Mouse (Mus musculus) megakaryocyte, embryonic 14.5 days (primary cell): ENCODE measurements around the gene Grtp1.

ENCODE experiments used
- FLI1 ChIP-seq: IDR thresholded peaks from 2 replicates; pipeline ENCODE4 v1.6.1; 2012; ENCODE audit warnings: low read length, inconsistent platforms, mixed read lengths
- GATA1 ChIP-seq: IDR thresholded peaks from 3 replicates; pipeline ENCODE4 v1.6.1; 2012; ENCODE audit warnings: mixed read lengths, low read length, inconsistent platforms, borderline replicate concordance

DNA sequence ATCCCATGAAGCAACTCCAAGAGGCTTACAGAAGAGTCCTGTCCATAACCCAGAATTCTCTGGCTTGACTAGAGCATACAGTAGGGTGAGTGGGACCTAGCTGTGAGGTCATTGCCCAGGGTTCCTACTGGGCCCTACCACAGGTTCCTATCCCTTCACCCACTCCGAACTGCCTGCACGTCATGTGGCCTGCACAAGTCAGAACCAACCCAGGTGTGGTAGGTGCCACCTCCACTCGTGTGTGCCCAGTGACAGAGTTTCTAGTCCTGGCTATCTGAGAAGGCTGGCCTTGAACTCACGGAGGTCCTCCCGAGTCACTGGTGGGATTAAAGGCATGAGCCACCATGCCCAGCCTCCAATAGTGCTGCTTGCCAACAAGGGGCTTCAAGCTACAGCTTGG is 22.3 kb downstream of the Grtp1 start:
- no peak for TF ChIP-seq GATA1
- no peak for TF ChIP-seq FLI1
